Mouse (Mus musculus) E14TG2a.4 (cell line): ENCODE measurements at regions not wholly inside any gene's neighbourhood (a gene's known extent, or its start where the extent isn't known, plus 50 kb on each side); places are given as distances from the start of the nearest gene placed in this dataset.

Experiments used
- CTCF ChIP-seq: conservative IDR thresholded peaks from 2 replicates; pipeline ENCODE4 v1.5.1; 2014; ENCODE audit warnings: low read length
- NANOG ChIP-seq: IDR thresholded peaks from 2 replicates; pipeline ENCODE4 v1.6.1; 2014; ENCODE audit warnings: borderline replicate concordance, low read length, mixed read lengths

GRCm38 (mm10) chr1:77617490-77617889 lies 102.6 kb upstream of the Epha4 start:
- TF ChIP-seq CTCF (no peak), NANOG (no peak)
